Mouse (Mus musculus) embryonic stem cell, embryonic (primary cell): ENCODE data around the gene Atg101.

Source experiments
- CTCF ChIA-PET, 4 experiments: fragments of 300-600 bp in 2 of 4; fragments of 350-600 bp in 2 of 4; sonication (Branson Sonifier 250); formaldehyde crosslinking; loops; one replicate each; lab custom pipeline; 2022; ENCODE audit warnings: inconsistent platforms in 2 of 4; lab: Charles Lee
- POLR2A ChIA-PET, 4 experiments: fragments of 300-600 bp in 2 of 4; fragments of 350-600 bp in 2 of 4; sonication (Branson Sonifier 250); formaldehyde crosslinking; loops; one replicate each; lab custom pipeline; 2022; ENCODE audit warnings: antibody characterized with exemption in 4 of 4, inconsistent platforms in 1 of 4; lab: Charles Lee

The Atg101 gene

GRCm38 (mm10) chr15:101247155-101247498 lies 36.9 kb upstream of the Atg101 start:
- POLR2A ChIA-PET: interaction anchor here (0.6 to 4.5 kb wide), 24 partner anchors 8 to 83 kb away, joined by 3 to 33 read pairs (median 6); partner anchors contain the start of genes Atg101 (in 1 of the 4), Grasp (in 1 of the 4) and Nr4a1 (in 1 of the 4)
- CTCF ChIA-PET: interaction anchor here in 2 of 4 experiments (0.7 to 2.0 kb wide), 8 partner anchors 12 to 737 kb away, joined by 3 to 23 read pairs (median 6); no protein-coding TSS in a partner anchor

- ChIA-PET POLR2A (interaction anchor here in 2 of 4 experiments (0.6 to 4.5 kb wide), 13 partner anchors 13 to 931 kb away, joined by 3 to 33 read pairs (median 5); no protein-coding TSS in a partner anchor), CTCF (interaction anchor here in 2 of 4 experiments (1.0 to 1.2 kb wide), 4 partner anchors 13 to 633 kb away, joined by 3 to 4 read pairs (median 4); partner anchors contain the start of gene Dazap2 (in 1 of the 2))
These were observed 35.9 kb upstream of the Atg101 start for GRCm38 (mm10) chr15:101248029-101248710.

DNA sequence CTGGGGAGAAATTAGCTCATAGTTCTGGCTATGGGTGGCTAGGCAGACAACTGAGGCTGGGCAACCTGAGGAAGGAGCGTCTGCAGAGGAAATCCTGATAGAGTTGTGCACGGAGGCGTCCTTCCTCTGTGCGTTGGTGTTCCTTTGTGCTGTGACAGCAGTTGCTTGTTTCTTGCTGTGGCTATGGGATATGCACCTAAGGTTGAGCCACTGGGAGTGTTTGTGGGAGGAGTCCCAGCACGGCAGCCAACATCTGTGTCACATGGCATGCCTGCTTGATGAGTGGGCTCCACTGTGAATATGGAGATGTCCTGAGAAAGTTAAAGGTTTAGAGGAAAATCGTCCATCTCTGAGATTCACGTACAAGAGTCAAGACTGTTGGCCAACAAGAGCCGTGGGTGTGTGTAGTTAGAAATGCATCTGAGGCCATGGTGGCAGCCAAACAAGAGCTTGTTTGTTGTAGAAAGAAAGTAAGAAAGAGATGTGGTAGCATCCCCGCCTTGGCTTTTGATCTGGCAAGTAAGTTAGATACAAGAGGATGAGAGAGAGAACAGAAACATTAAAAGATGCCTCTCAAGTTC lies 33.8 kb upstream of the Atg101 start:
- CTCF ChIA-PET: interaction anchor here in 3 of 4 experiments (0.6 to 2.7 kb wide), 7 partner anchors 9 to 777 kb away, joined by 3 to 14 read pairs (median 4); no protein-coding TSS in a partner anchor
- POLR2A ChIA-PET: interaction anchor here in 2 of 4 experiments (0.7 to 4.5 kb wide), 10 partner anchors 8 to 157 kb away, joined by 3 to 30 read pairs (median 4); partner anchors contain the start of gene Atg101 (in 1 of the 2)

DNA sequence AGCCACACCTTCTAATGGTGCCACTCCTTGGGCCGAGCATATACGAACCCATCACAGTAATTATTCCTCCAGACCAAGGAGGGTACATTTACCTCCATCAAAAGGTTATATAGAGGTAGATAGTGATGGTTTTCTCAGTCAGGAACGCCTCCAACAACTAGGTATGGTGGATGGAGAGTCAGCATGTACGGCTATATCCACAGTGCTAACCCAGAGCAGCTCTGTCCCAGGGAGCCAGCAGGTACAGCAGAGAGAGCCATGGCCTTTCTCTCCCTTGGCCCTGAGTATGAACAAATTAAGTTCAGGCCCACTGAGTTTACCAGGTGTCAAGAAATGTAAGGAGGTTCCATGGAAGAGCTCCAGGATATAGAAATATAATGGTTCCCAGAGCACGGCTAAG lies 32.1 kb upstream of the Atg101 start:
- POLR2A ChIA-PET: interaction anchor here in 2 of 4 experiments (0.8 to 4.5 kb wide), 11 partner anchors 10 to 32 kb away, joined by 3 to 30 read pairs (median 3); partner anchors contain the start of gene Atg101 (in 1 of the 2)
- CTCF ChIA-PET: interaction anchor here in 3 of 4 experiments (0.7 to 2.7 kb wide), 3 partner anchors 9 to 11 kb away, joined by 3 to 14 read pairs (median 9); no protein-coding TSS in a partner anchor

- CTCF ChIA-PET: interaction anchor here (0.5 to 2.7 kb wide), 8 partner anchors 10 to 64 kb away, joined by 3 to 14 read pairs (median 4); partner anchors contain the start of gene Grasp (in 1 of the 4)
- POLR2A ChIA-PET: interaction anchor here in 2 of 4 experiments (0.7 to 4.5 kb wide), 12 partner anchors 10 to 28 kb away, joined by 3 to 30 read pairs (median 3); no protein-coding TSS in a partner anchor
These were observed 31.5 kb upstream of the Atg101 start for GRCm38 (mm10) chr15:101252614-101253013.

GRCm38 (mm10) chr15:101253563-101253885 lies 30.5 kb upstream of the Atg101 start:
- ChIA-PET CTCF (interaction anchor here in 2 of 4 experiments (0.6 to 1.2 kb wide), 3 partner anchors 12 to 63 kb away, joined by 3 to 8 read pairs (median 4); partner anchors contain the start of gene Grasp (in 1 of the 2)), POLR2A (interaction anchor here in 1 of 4 experiments (2.2 to 4.5 kb wide), 2 partner anchors 11 to 14 kb away, joined by 11 to 30 read pairs; no protein-coding TSS in a partner anchor)

DNA sequence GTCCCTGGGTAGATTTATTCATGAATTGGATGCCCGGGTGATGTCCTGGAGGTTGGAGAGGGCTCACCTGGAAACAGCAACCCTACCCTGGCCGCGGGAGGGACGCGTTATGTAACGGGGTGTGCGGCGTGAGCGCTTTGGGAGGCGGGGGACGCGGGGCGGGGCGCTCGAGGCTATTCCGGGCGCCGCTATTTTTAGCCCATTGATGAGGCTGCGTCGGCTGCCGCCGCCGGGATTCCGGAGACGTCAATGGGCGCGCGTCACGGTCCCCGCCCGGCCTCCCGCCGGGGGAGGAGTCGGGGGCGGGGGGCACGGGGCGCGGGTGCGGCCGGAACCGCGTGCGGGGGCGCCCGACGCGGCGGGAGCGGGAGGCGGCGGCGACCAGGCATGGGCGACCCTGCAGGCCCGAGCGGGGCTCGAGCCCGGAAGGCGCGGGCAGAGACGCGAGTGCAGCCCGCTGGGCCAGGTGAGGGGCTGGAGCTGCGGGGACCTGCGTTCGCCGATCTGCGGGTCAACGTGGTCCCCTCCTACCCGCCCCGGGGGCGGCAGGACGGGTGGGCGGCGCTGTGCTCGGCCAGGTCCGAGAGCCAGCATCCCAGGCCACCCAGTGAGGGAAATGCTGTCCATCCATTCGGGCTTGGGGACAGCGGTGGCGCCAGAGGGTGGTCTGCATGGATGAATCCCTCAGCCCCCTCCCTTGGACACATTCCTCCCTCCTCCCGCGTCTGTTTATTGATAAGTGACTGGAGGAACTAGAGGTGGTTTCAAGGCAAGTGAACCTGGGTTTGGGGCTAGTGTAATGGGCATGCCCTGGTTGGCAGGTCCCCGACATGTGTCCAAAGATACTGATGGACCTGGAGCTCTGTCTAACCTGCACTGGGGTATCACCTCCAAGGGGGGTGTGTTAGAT lies 29.9 kb upstream of the Atg101 start, which contains the start of gene Nr4a1:
Gene Nr4a1 (plus strand): TSS at position 384 of the 910 bp plus-strand sequence.
- POLR2A ChIA-PET: interaction anchor here (0.6 to 17.4 kb wide), 19 partner anchors 8 to 305 kb away, joined by 3 to 268 read pairs (median 6); partner anchors contain the start of gene Atg101 (in 1 of the 4)
- CTCF ChIA-PET: interaction anchor here in 3 of 4 experiments (0.6 to 2.0 kb wide), 12 partner anchors 8 to 40 kb away, joined by 3 to 9 read pairs (median 4); no protein-coding TSS in a partner anchor

GRCm38 (mm10) chr15:101255842-101256462 lies 28.1 kb upstream of the Atg101 start:
- ChIA-PET CTCF (interaction anchor here in 3 of 4 experiments (0.5 to 2.0 kb wide), 8 partner anchors 13 to 1328 kb away, joined by 3 to 9 read pairs (median 4); no protein-coding TSS in a partner anchor), POLR2A (interaction anchor here (0.5 to 17.4 kb wide), 18 partner anchors 9 to 991 kb away, joined by 3 to 268 read pairs (median 6); partner anchors contain the start of gene Atg101 (in 1 of the 4))

- ChIA-PET CTCF (interaction anchor here in 2 of 4 experiments (0.5 to 2.0 kb wide), 5 partner anchors 16 to 1327 kb away, joined by 3 to 9 read pairs (median 4); no protein-coding TSS in a partner anchor), POLR2A (interaction anchor here (0.5 to 17.4 kb wide), 17 partner anchors 9 to 991 kb away, joined by 3 to 268 read pairs (median 6); partner anchors contain the start of gene Atg101 (in 1 of the 4))
These were observed 27.4 kb upstream of the Atg101 start for GRCm38 (mm10) chr15:101256463-101257206.

DNA sequence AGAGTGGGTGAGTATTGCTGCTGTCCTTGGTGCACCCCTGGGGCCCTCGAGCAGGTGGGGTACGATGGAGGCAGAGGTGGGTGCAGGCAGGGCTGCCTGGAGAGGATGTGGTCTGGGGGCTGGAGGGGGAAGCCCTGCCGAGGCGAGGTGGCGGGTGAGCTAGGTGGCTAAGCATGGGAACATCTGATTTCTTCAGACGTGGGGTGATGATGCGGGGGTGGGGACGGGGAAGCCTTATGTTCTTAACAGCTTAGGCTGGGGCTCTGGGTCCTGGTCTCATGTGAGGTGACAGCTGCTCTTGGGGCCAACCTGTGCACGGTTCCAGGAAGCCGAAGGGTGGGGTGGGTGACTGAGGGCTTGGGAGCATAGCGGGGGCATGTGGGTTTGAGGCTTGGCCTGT lies 25.7 kb upstream of the Atg101 start:
- CTCF ChIA-PET: no interaction called here

GRCm38 (mm10) chr15:101259922-101260321 lies 24.1 kb upstream of the Atg101 start:
- ChIA-PET CTCF (no interaction called here), POLR2A (interaction anchor here in 3 of 4 experiments (0.6 to 17.4 kb wide), 8 partner anchors 8 to 120 kb away, joined by 3 to 268 read pairs (median 5); partner anchors contain the start of gene Atg101 (in 1 of the 3))

More for the DNA sequence above, 25.7 kb upstream of the Atg101 start:
- POLR2A ChIA-PET: interaction anchor here in 2 of 4 experiments (2.8 to 17.4 kb wide), 3 partner anchors 9 to 21 kb away, joined by 10 to 268 read pairs (median 29); partner anchors contain the start of gene Atg101 (in 1 of the 2)

GRCm38 (mm10) chr15:101260387-101260786 lies 23.7 kb upstream of the Atg101 start:
- CTCF ChIA-PET: interaction anchor here in 2 of 4 experiments (0.7 to 1.1 kb wide), 3 partner anchors 23 to 491 kb away, joined by 7 to 10 read pairs (median 8); partner anchors contain the start of gene Atg101 (in 1 of the 2)
- POLR2A ChIA-PET: interaction anchor here in 3 of 4 experiments (0.5 to 17.4 kb wide), 14 partner anchors 8 to 390 kb away, joined by 3 to 268 read pairs (median 4); partner anchors contain the start of gene Atg101 (in 1 of the 3)

- POLR2A ChIA-PET: interaction anchor here in 3 of 4 experiments (0.5 to 17.4 kb wide), 20 partner anchors 9 to 530 kb away, joined by 3 to 268 read pairs (median 4); partner anchors contain the start of gene Atg101 (in 1 of the 3)
- CTCF ChIA-PET: interaction anchor here in 3 of 4 experiments (0.6 to 1.8 kb wide), 8 partner anchors 15 to 491 kb away, joined by 3 to 10 read pairs (median 4); partner anchors contain the start of gene Atg101 (in 1 of the 3)
These were observed 23.0 kb upstream of the Atg101 start for GRCm38 (mm10) chr15:101260874-101261622.

- POLR2A ChIA-PET: interaction anchor here in 2 of 4 experiments (0.8 to 17.4 kb wide), 9 partner anchors 10 to 29 kb away, joined by 3 to 268 read pairs (median 4); partner anchors contain the start of gene Atg101 (in 1 of the 2)
- CTCF ChIA-PET: interaction anchor here in 2 of 4 experiments (0.7 to 1.8 kb wide), 6 partner anchors 16 to 53 kb away, joined by 3 to 4 read pairs (median 3); partner anchors contain the start of gene Atg101 (in 1 of the 2)
These were observed 21.6 kb upstream of the Atg101 start for GRCm38 (mm10) chr15:101262502-101262901.
